In the genomic region with DNA sequence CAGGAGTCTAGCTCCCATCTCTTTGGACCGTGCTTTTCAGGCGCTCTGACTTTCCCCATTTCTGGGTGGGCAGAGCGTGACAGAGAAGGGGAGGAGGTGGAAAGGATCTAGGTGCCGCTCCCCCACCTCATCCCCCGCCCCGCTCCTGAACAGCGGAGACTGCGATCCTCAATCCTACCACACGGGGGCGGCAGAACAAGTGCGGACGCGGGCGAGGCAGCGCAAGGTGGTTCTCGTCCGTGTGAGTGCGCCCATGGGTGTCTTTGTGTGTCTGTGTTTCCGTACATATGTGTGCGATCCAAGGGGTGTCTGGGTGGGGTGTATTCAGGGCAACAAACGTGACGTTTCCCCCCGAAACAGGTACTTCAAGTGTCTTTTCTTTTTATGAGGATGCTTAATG, we compare ENCODE assay signal across 8 mouse cellular contexts. TPM values are rescaled to one million over a fixed set of nuclear protein-coding genes. Genes with fewer than 3 reads are reported as not detected.
DNase-seq lines count a peak whose midpoint lies in the region; ATAC-seq and TF ChIP-seq lines count a peak whose summit lies in the region.

No protein-coding gene starts in this region.

- WGBS in limb, embryonic 14.5 days: 3% methylated on average over 23 of the region's 23 CpGs

- DNase-seq in 3T3-L1 (ENCODE audit: low read depth, low spot score): peak; percentile 78
- DNase-seq in adipocyte (ENCODE audit: low spot score): peak; percentile 69
- peak; percentile 77 for DNase-seq in gastrocnemius, postnatal 14 days
- peak; percentile 25 for DNase-seq in kidney, adult 11 months
- peak; percentile 42 for DNase-seq in limb, embryonic 14.5 days (ENCODE audit: low spot score)
- peak; percentile 40 to 58 for DNase-seq in spleen, postnatal 36 days (ENCODE audit: low spot score in 2 of 2)

- H3K27ac ChIP-seq in cortical plate, adult 2 months (ENCODE audit: insufficient read depth, low read length): no peak overlapping the region
- H3K27ac ChIP-seq in limb, embryonic 14.5 days (replicated peaks; ENCODE audit: low read depth, low read length): no peak overlapping the region

- intact Hi-C loops in gastrocnemius, postnatal 14 days (cut with DNase I; ENCODE audit: low total_unique reads): no loop called here

- ATAC-seq in limb, embryonic 14.5 days (ENCODE audit: low FRiP score, low read depth): 0 out of 2 replicates have a peak, but pooled peaks have one; percentile 34
- peak; percentile 79 for ATAC-seq in monocyte, adult 5-6 weeks (replicated peaks; ENCODE audit: insufficient number of reproducible peaks, low FRiP score, low TSS enrichment, poor library complexity, severe bottlenecking)

- H3K9ac ChIP-seq in limb, embryonic 14.5 days (ENCODE audit: low read depth, low read length, severe bottlenecking): no peak overlapping the region

- no peak overlapping the region for H3K4me2 ChIP-seq in limb, embryonic 14.5 days (replicated peaks; ENCODE audit: low read depth, low read length, severe bottlenecking)

- peak; percentile 80 for TF ChIP-seq CTCF in cortical plate, adult 2 months (IDR thresholded peaks at IDR 0.05; ENCODE audit: extremely low read depth, insufficient read depth, low read length)

- peak overlapping the region; percentile 30 for H3K4me3 ChIP-seq in cortical plate, adult 2 months (ENCODE audit: insufficient read depth, low read length)
- H3K4me3 ChIP-seq in limb, embryonic 14.5 days (replicated peaks; ENCODE audit: low read length): no peak overlapping the region

- H3K9me3 ChIP-seq in limb, embryonic 14.5 days (ENCODE audit: control insufficient read depth, low read length): no peaks in the 10 kb centered on the region

- no peaks in the 10 kb centered on the region for H3K4me1 ChIP-seq in cortical plate, adult 2 months (ENCODE audit: control insufficient read depth, insufficient read depth, low read length)
- 0 out of 2 replicates have a peak, but pooled peaks cover 4% of the 10 kb centered on the region for H3K4me1 ChIP-seq in limb, embryonic 14.5 days (ENCODE audit: control insufficient read depth, insufficient read depth, low read length)

- peaks cover 53% of the 10 kb centered on the region for H3K27me3 ChIP-seq in limb, embryonic 14.5 days (ENCODE audit: control insufficient read depth, insufficient read depth, low read length)

- H3K36me3 ChIP-seq in limb, embryonic 14.5 days (ENCODE audit: control insufficient read depth, insufficient read depth, low read length): no peaks in the 10 kb centered on the region

- TF ChIP-seq POLR2A in cortical plate, adult 2 months (IDR thresholded peaks at IDR 0.05; ENCODE audit: extremely low read depth, insufficient read depth, low read length): no peak
- TF ChIP-seq POLR2A in limb, embryonic 14.5 days (IDR thresholded peaks at IDR 0.05; ENCODE audit: borderline replicate concordance, extremely low read depth, insufficient read depth, insufficient read length): no peak

RNA-seq across cellular contexts. Expression of a gene that starts 1.1 kb away (rescaled TPM):
- 158 and 168 TPM in 2 replicates for polyA plus RNA-seq in cortical plate, adult 2 months (2012; rRNA removed)
- total RNA-seq in gastrocnemius, postnatal 14 days (2021): not detected
- 0.08 and 0.21 TPM in 2 replicates for polyA plus RNA-seq in limb, embryonic 14.5 days (2012; rRNA removed)
- polyA plus RNA-seq in limb, embryonic 14.5 days (2014; fragmentation: Nextera tagmentation; extraction: Ambion mirVana): 0.11 TPM in 1 of 2 replicates, not detected in the other
- total RNA-seq in monocyte, adult 5-6 weeks (2017): not detected in 3 replicates

RNA-seq across cellular contexts. Expression of a gene that starts 20.8 kb away (rescaled TPM):
- 311 and 334 TPM in 2 replicates for polyA plus RNA-seq in cortical plate, adult 2 months (2012; rRNA removed)
- 10 to 100 TPM; 24.3 to 26.0 TPM for total RNA-seq in gastrocnemius, postnatal 14 days (2021)
- 98.3 and 112 TPM in 2 replicates for polyA plus RNA-seq in limb, embryonic 14.5 days (2012; rRNA removed)
- polyA plus RNA-seq in limb, embryonic 14.5 days (2014; fragmentation: Nextera tagmentation; extraction: Ambion mirVana): 144 and 146 TPM in 2 replicates
- 11.6 to 30.8 TPM (median 18.7 TPM) in 3 replicates for total RNA-seq in monocyte, adult 5-6 weeks (2017)

RNA-seq across cellular contexts. Expression of a gene that starts 37.3 kb away (rescaled TPM):
- 94.7 and 96.2 TPM in 2 replicates for polyA plus RNA-seq in cortical plate, adult 2 months (2012; rRNA removed)
- total RNA-seq in gastrocnemius, postnatal 14 days (2021): 10 to 100 TPM; 49.2 to 51.1 TPM
- polyA plus RNA-seq in limb, embryonic 14.5 days (2012; rRNA removed): 82.4 and 82.7 TPM in 2 replicates
- 105 and 112 TPM in 2 replicates for polyA plus RNA-seq in limb, embryonic 14.5 days (2014; fragmentation: Nextera tagmentation; extraction: Ambion mirVana)
- total RNA-seq in monocyte, adult 5-6 weeks (2017): 21.8 to 58.2 TPM (median 38.8 TPM) in 3 replicates

RNA-seq across cellular contexts. Expression of a gene that starts 38.3 kb away (rescaled TPM):
- 34.5 and 36.6 TPM in 2 replicates for polyA plus RNA-seq in cortical plate, adult 2 months (2012; rRNA removed)
- 10 to 100 TPM; 21.8 to 24.3 TPM for total RNA-seq in gastrocnemius, postnatal 14 days (2021)
- 114 and 126 TPM in 2 replicates for polyA plus RNA-seq in limb, embryonic 14.5 days (2012; rRNA removed)
- polyA plus RNA-seq in limb, embryonic 14.5 days (2014; fragmentation: Nextera tagmentation; extraction: Ambion mirVana): 54.0 and 55.1 TPM in 2 replicates
- total RNA-seq in monocyte, adult 5-6 weeks (2017): 193 to 207 TPM (median 205 TPM) in 3 replicates

RNA-seq across cellular contexts. Expression of a gene that starts 46.9 kb away (rescaled TPM):
- 0.49 and 0.54 TPM in 2 replicates for polyA plus RNA-seq in cortical plate, adult 2 months (2012; rRNA removed)
- 1 to 10 TPM; 1.2 to 1.9 TPM for total RNA-seq in gastrocnemius, postnatal 14 days (2021)
- polyA plus RNA-seq in limb, embryonic 14.5 days (2012; rRNA removed): 3.9 and 4.5 TPM in 2 replicates
- polyA plus RNA-seq in limb, embryonic 14.5 days (2014; fragmentation: Nextera tagmentation; extraction: Ambion mirVana): 0.40 and 0.48 TPM in 2 replicates
- total RNA-seq in monocyte, adult 5-6 weeks (2017): not detected in 3 replicates

Comparison
In these comparisons a context has a peak if more than half of its experiments do, and no peak if none do; other contexts are left out.
1. DNase-seq: peak in every context shown above with its lines; median percentile 78 in 3T3-L1; 77 in gastrocnemius, postnatal 14 days; 69 in adipocyte; 49 in spleen, postnatal 36 days; 42 in limb, embryonic 14.5 days; 25 in kidney, adult 11 months.